Mouse (Mus musculus) olfactory bulb, adult 2 months (tissue): ENCODE results near the gene Gm11034. TPM values are rescaled to one million over a fixed set of nuclear protein-coding genes. Genes with fewer than 3 reads are reported as not detected.

Source experiments
- H3K27ac ChIP-seq: fragments of 200-500 bp; 2 replicates; pipeline ENCODE4 v1.5.1; 2012; ENCODE audit warnings: low read depth, low read length; ENCODE audit not compliant: insufficient read depth
- H3K4me1 ChIP-seq: fragments of 200-500 bp; 2 replicates; pipeline ENCODE4 v1.6.1; 2012; ENCODE audit warnings: low read length; ENCODE audit not compliant: control insufficient read depth, insufficient read depth
- H3K4me3 ChIP-seq: fragments of 200-500 bp; 2 replicates; pipeline ENCODE4 v1.5.1; 2012; ENCODE audit warnings: mild to moderate bottlenecking, low read depth, low read length, moderate library complexity; ENCODE audit not compliant: insufficient read depth
- CTCF ChIP-seq: fragments of 200-500 bp; IDR thresholded peaks from 2 replicates; pipeline ENCODE4 v1.5.1; 2012; ENCODE audit warnings: low read depth, mild to moderate bottlenecking, low read length, moderate library complexity; ENCODE audit not compliant: insufficient read depth
- POLR2A ChIP-seq: fragments of 200-500 bp; IDR thresholded peaks from 2 replicates; pipeline ENCODE4 v1.6.1; 2012; ENCODE audit warnings: mild to moderate bottlenecking, low read depth, low read length, moderate library complexity; ENCODE audit not compliant: insufficient read depth
- WGBS: fragments of 180-500 bp; shearing (Covaris S2); methylation state at CpG from one replicate; pipeline ENCODE4 v1.1.7; 2018; 5-methylcytosine and 5-hydroxymethylcytosine counted together
- polyA plus RNA-seq: library from polyadenylated mRNA; stranded (reverse); fragments of >200 nt; gene quantifications from 2 replicates; pipeline ENCODE4 v1.2.4, GENCODE M21; 2012; ENCODE audit warnings: low replicate concordance; ENCODE audit not compliant: missing spikeins, insufficient read depth, insufficient read length

The Gm11034 gene
- polyA plus RNA-seq, 1 experiment = not detected

DNA sequence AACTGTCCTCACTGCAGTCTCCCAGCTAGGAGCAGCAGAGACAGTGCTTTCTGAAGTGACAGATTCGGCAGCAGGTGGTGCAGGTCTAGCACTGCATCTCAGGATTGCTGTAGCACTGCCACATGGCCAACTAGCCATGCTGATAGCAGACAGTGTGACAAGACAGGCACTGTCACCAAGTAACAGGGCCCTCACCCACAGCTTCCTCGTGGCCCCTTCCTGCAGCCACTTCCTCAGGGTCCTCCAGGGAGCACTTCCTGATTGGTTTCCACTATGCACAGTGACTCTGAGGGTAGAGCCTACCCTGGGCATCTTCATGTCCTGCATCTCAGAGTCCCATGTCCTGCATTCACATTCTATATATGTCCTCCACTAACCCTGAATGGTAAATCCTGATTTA is 31.2 kb upstream of the Gm11034 start:
- 74% methylated on average over 2 of the region's 2 CpGs for WGBS
- Histone ChIP-seq H3K27ac (no peak overlapping the region), H3K4me3 (no peak overlapping the region), H3K4me1 (peaks cover 11% of the 10 kb centered on the region)
- TF ChIP-seq POLR2A (no peak), CTCF (no peak)

DNA sequence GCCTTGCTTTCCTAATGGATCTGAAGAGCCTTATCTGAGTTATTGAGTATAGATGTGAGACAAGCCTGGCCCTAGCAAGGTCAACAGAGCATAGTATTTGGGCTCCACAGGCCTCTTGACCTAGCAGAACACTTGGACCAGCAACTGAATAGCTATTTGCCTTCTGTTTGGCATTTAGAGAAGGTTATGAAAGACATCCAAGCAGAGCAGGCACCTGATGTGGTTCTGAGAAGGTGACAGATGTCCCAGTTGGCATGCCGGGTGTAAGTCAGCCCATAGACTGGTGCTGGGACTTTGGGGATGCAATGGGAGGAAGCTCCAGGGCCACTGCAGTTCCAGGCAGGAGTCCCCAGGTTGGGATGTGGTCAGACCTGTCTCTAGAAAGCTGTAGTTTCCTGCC is 28.8 kb upstream of the Gm11034 start:
- no peak overlapping the region for H3K4me3 ChIP-seq
- peaks cover 13% of the 10 kb centered on the region for H3K4me1 ChIP-seq
- 97% methylated on average over 1 of the region's 1 CpGs for WGBS
- TF ChIP-seq POLR2A = no peak
- TF ChIP-seq CTCF = no peak
- H3K27ac ChIP-seq = no peak overlapping the region

GRCm38 (mm10) chr8:72240951-72241350 is 27.5 kb upstream of the Gm11034 start:
- WGBS = 53% methylated on average over 7 of the region's 7 CpGs
- peaks cover 13% of the 10 kb centered on the region for H3K4me1 ChIP-seq
- H3K27ac ChIP-seq = no peak overlapping the region

GRCm38 (mm10) chr8:72240403-72240763 is 26.9 kb upstream of the Gm11034 start:
- under 1% methylated on average over 24 of the region's 24 CpGs for WGBS
- Histone ChIP-seq H3K4me1 (peaks cover 13% of the 10 kb centered on the region), H3K27ac (peak overlapping the region; percentile 65; the same call in 1 of the 2 replicates), H3K4me3 (peak overlapping the region; percentile 89)
- TF ChIP-seq POLR2A = no peak
- TF ChIP-seq CTCF = no peak

More at GRCm38 (mm10) chr8:72240951-72241350, 27.5 kb upstream of the Gm11034 start:
- TF ChIP-seq POLR2A = no peak
- no peak for TF ChIP-seq CTCF
- peak overlapping the region; percentile 89; the same call in 1 of the 2 replicates for H3K4me3 ChIP-seq

DNA sequence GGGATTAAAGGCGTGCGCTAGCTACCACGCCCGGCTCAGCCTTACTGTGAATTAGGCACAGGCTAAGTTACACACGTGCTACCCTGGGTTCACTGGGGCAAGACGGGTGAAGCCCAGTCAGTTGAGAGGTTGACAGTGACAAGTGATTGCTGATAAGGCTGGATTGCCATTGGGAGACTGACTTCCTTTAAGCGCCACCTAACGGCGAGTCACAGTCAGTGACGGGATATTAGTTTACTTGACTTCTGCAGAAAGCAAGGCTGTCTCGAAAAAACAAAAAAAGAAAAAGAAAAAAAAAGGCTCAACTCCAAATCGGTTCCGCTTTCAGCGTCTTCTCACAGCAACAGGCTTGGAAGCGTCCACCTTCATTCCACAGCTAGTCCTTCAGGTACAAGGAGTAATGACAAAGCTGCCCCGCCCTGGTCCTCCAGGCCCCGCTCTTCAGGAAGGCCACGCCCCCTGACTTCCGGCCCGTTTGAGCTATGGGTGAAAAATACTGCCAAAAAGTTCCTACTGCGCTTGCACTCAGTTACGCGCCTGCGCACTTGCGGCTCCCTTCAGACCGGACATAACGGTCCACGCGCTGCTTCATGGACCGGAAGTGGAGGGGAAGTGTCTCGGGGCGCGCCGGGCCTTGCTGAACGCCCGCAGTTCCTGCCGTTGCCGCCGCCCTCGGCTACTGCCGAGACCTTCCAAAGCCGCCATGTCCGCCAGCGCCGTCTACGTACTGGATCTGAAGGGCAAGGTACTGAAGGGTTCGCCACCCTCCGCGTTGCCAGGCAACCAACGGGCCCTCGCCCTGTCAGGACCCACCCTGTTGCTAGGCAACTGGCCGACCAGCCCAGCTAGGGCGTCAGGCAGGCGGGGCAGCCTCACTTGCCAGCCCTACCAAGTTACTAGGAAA is 26.3 kb upstream of the Gm11034 start, which contains the start of gene Ap1m1:
Gene Ap1m1, plus strand, starts transcription at position 520 of the 904 bp plus-strand sequence.
- TF ChIP-seq POLR2A (peak; percentile 68), CTCF (peak; percentile 29; the same call in 1 of the 2 replicates)
- under 1% methylated on average over 54 of the region's 54 CpGs for WGBS

GRCm38 (mm10) chr8:72222656-72223055 is 9.2 kb upstream of the Gm11034 start:
- Histone ChIP-seq H3K27ac (no peak overlapping the region), H3K4me3 (no peak overlapping the region), H3K4me1 (peaks cover 7% of the 10 kb centered on the region; the same call in 1 of the 2 replicates)
- WGBS = 88% methylated on average over 5 of the region's 5 CpGs
- no peak for TF ChIP-seq POLR2A
- no peak for TF ChIP-seq CTCF

More for the DNA sequence above, 26.3 kb upstream of the Gm11034 start, which contains the start of gene Ap1m1:
- Histone ChIP-seq H3K4me3 (peak within 1 kb of the TSS; percentile 89), H3K4me1 (peaks cover 13% of the 10 kb centered on the region), H3K27ac (peak within 1 kb of the TSS; percentile 65)

- TF ChIP-seq CTCF (no peak), POLR2A (no peak)
- Histone ChIP-seq H3K4me3 (no peak overlapping the region), H3K4me1 (peaks cover 7% of the 10 kb centered on the region; the same call in 1 of the 2 replicates), H3K27ac (no peak overlapping the region)
- WGBS = 76% methylated on average over 4 of the region's 4 CpGs
Measured at GRCm38 (mm10) chr8:72220758-72221157, 7.3 kb upstream of the Gm11034 start.

GRCm38 (mm10) chr8:72219541-72220363 is 6.3 kb upstream of the Gm11034 start, which contains the start of gene Fam32a:
Fam32a (plus strand) TSS chr8:72219730.
- Histone ChIP-seq H3K4me1 (peaks cover 7% of the 10 kb centered on the region; the same call in 1 of the 2 replicates), H3K4me3 (peak within 1 kb of the TSS; percentile 64), H3K27ac (no peak within 1 kb of the TSS)
- TF ChIP-seq POLR2A (peak; percentile 41; the same call in 1 of the 2 replicates), CTCF (no peak)
- WGBS = 13% methylated on average over 39 of the region's 39 CpGs
